25 mouse cellular contexts compared by ENCODE assay signal in genomic region chr10:56739621-56740020, GRCm38 (mm10).
DNase-seq lines count a peak whose midpoint lies in the region; ATAC-seq and TF ChIP-seq lines count a peak whose summit lies in the region.
"Had no signal": no experiment of that assay in that cellular context is flagged by ENCODE, and none has a peak within 500 bp of the region (broad histone marks: within the 10 kb centered on the region; RNA-seq: fewer than 3 reads in every experiment).

No protein-coding gene starts in this region.

- H3K4me2 ChIP-seq in lung, embryonic 14.5 days: no peak overlapping the region
- H3K4me2 ChIP-seq in lung, postnatal 0 days (replicated peaks; ENCODE audit: low read depth, low read length): no peak overlapping the region
- H3K4me2 ChIP-seq: embryonic facial prominence, embryonic 12.5 days; embryonic facial prominence, embryonic 15.5 days; heart, embryonic 11.5 days; hindbrain, embryonic 12.5 days; hindbrain, embryonic 15.5 days had no signal

- 66% methylated on average over 3 of the region's 3 CpGs for WGBS in lung, embryonic 14.5 days
- 54% methylated on average over 3 of the region's 3 CpGs for WGBS in embryonic facial prominence, embryonic 10.5 days
- 41% methylated on average over 3 of the region's 3 CpGs for WGBS in lung, postnatal 0 days

- H3K27ac ChIP-seq in lung, embryonic 14.5 days (ENCODE audit: low read depth): no peak overlapping the region
- no peak overlapping the region for H3K27ac ChIP-seq in embryonic facial prominence, embryonic 10.5 days (replicated peaks)
- H3K27ac ChIP-seq in lung, postnatal 0 days (ENCODE audit: low read length): no peak overlapping the region
- H3K27ac ChIP-seq: embryonic facial prominence, embryonic 12.5 days; embryonic facial prominence, embryonic 15.5 days; gastrocnemius, adult 2 months; hindbrain, embryonic 12.5 days; hindbrain, embryonic 15.5 days had no signal

- peak; percentile 68; the same call in 1 of the 2 replicates for ATAC-seq in lung, embryonic 14.5 days (ENCODE audit: insufficient read depth)
- peak; percentile 43; the same call in 1 of the 2 replicates for ATAC-seq in lung, postnatal 0 days
- ATAC-seq: forebrain, embryonic 14.5 days; forebrain, postnatal 0 days; Patski had no signal

- no peaks in the 10 kb centered on the region for H3K36me3 ChIP-seq in lung, embryonic 14.5 days (ENCODE audit: insufficient read depth)
- H3K36me3 ChIP-seq in embryonic facial prominence, embryonic 10.5 days (replicated peaks): no peaks in the 10 kb centered on the region
- no peaks in the 10 kb centered on the region for H3K36me3 ChIP-seq in lung, postnatal 0 days (ENCODE audit: insufficient read depth, low read length)
- H3K36me3 ChIP-seq: embryonic facial prominence, embryonic 12.5 days; embryonic facial prominence, embryonic 15.5 days; G1E; hindbrain, embryonic 12.5 days; hindbrain, embryonic 15.5 days had no signal

- TF ChIP-seq EP300 in lung, postnatal 0 days (IDR thresholded peaks at IDR 0.05): peak; percentile 42; the same call in 1 of the 2 replicates

- no peaks in the 10 kb centered on the region for H3K9me3 ChIP-seq in lung, embryonic 14.5 days (ENCODE audit: low read depth, low read length)
- H3K9me3 ChIP-seq in embryonic facial prominence, embryonic 10.5 days: no peaks in the 10 kb centered on the region
- H3K9me3 ChIP-seq in lung, postnatal 0 days (ENCODE audit: low read length): no peaks in the 10 kb centered on the region
- H3K9me3 ChIP-seq: embryonic facial prominence, embryonic 12.5 days; embryonic facial prominence, embryonic 15.5 days; G1E; hindbrain, embryonic 12.5 days; hindbrain, embryonic 15.5 days had no signal

- H3K9ac ChIP-seq in lung, embryonic 14.5 days: no peak overlapping the region
- no peak overlapping the region for H3K9ac ChIP-seq in lung, postnatal 0 days (replicated peaks; ENCODE audit: low read depth)
- H3K9ac ChIP-seq: embryonic facial prominence, embryonic 12.5 days; embryonic facial prominence, embryonic 15.5 days; forebrain, postnatal 0 days; hindbrain, embryonic 12.5 days; hindbrain, embryonic 15.5 days had no signal

- peak; percentile 26 for DNase-seq in lung, embryonic 14.5 days
- DNase-seq in lung, postnatal 14 days: no peak
- DNase-seq in embryonic facial prominence, embryonic 10.5 days (ENCODE audit: low spot score): peak; percentile 14
- DNase-seq in lung, postnatal 0 days (ENCODE audit: low spot score): peak; percentile 60
- no peak for DNase-seq in right cerebral cortex, postnatal 14 days
- DNase-seq in yolk sac, embryonic 10.5 days (ENCODE audit: low spot score): no peak
- DNase-seq: adrenal gland, postnatal 10 days; adrenal gland, postnatal 36 days; B cell, adult 2 months; cerebellum, adult 18-20 months; cerebellum, adult 9-10 months; cerebellum, postnatal 14 days; forebrain, postnatal 0 days; gastrocnemius, adult 2 months; gastrocnemius, postnatal 14 days; heart, adult 11 months had no signal

- no peak for TF ChIP-seq CTCF in lung, embryonic 14.5 days (IDR thresholded peaks at IDR 0.05; ENCODE audit: low read depth)
- no peak for TF ChIP-seq CTCF in lung, postnatal 0 days (IDR thresholded peaks at IDR 0.05)

- no peak overlapping the region for H3K4me3 ChIP-seq in lung, embryonic 14.5 days (ENCODE audit: low read depth, low read length)
- H3K4me3 ChIP-seq in embryonic facial prominence, embryonic 10.5 days: no peak overlapping the region
- H3K4me3 ChIP-seq in lung, postnatal 0 days (ENCODE audit: low read depth, low read length): no peak overlapping the region
- H3K4me3 ChIP-seq: embryonic facial prominence, embryonic 12.5 days; embryonic facial prominence, embryonic 15.5 days; gastrocnemius, adult 2 months; hindbrain, embryonic 12.5 days; hindbrain, embryonic 15.5 days had no signal

- no peaks in the 10 kb centered on the region for H3K4me1 ChIP-seq in lung, embryonic 14.5 days (ENCODE audit: insufficient read depth)
- H3K4me1 ChIP-seq in embryonic facial prominence, embryonic 10.5 days: no peaks in the 10 kb centered on the region
- no peaks in the 10 kb centered on the region for H3K4me1 ChIP-seq in lung, postnatal 0 days (ENCODE audit: insufficient read depth, low read depth, low read length)
- H3K4me1 ChIP-seq: embryonic facial prominence, embryonic 12.5 days; embryonic facial prominence, embryonic 15.5 days; hindbrain, embryonic 12.5 days; hindbrain, embryonic 15.5 days had no signal

- H3K27me3 ChIP-seq in lung, embryonic 14.5 days (ENCODE audit: insufficient read depth, low read length): no peaks in the 10 kb centered on the region
- no peaks in the 10 kb centered on the region for H3K27me3 ChIP-seq in embryonic facial prominence, embryonic 10.5 days (replicated peaks; ENCODE audit: low read depth, poor library complexity, severe bottlenecking)
- no peaks in the 10 kb centered on the region for H3K27me3 ChIP-seq in lung, postnatal 0 days (replicated peaks; ENCODE audit: insufficient read depth, low read length)
- H3K27me3 ChIP-seq: CH12.LX; embryonic facial prominence, embryonic 12.5 days; embryonic facial prominence, embryonic 15.5 days; hindbrain, embryonic 12.5 days; hindbrain, embryonic 15.5 days had no signal

Comparison
In these comparisons a context has a peak if more than half of its experiments do, and no peak if none do; other contexts are left out.
1. DNase-seq: peak in lung, embryonic 14.5 days (single experiment), embryonic facial prominence, embryonic 10.5 days (single experiment) and lung, postnatal 0 days (single experiment); none in lung, postnatal 14 days (single experiment), right cerebral cortex, postnatal 14 days (single experiment) and yolk sac, embryonic 10.5 days (single experiment).